Mouse (Mus musculus): ENCODE results near the gene Lama5. TPM values are rescaled to one million over a fixed set of nuclear protein-coding genes. Genes with fewer than 3 reads are reported as not detected.
"Not testable (repeated sequence)": the region's sequence is repeated elsewhere in the genome, so short reads cannot be mapped to it uniquely, and the experiment has no call there.

Lama5 gene
- total RNA-seq (2021): 10 to 100 TPM; 72.2 to 78.5 TPM
- long read RNA-seq, experiment 1, partial matches to known transcripts: 16 of 17 reads
- long read RNA-seq, experiment 1, other reads (novel, unspliced or antisense): 1 of 17 reads
- long read RNA-seq, experiment 2, partial matches to known transcripts: 10 of 11 reads
- long read RNA-seq, experiment 2, other reads (novel, unspliced or antisense): 1 of 11 reads

DNA sequence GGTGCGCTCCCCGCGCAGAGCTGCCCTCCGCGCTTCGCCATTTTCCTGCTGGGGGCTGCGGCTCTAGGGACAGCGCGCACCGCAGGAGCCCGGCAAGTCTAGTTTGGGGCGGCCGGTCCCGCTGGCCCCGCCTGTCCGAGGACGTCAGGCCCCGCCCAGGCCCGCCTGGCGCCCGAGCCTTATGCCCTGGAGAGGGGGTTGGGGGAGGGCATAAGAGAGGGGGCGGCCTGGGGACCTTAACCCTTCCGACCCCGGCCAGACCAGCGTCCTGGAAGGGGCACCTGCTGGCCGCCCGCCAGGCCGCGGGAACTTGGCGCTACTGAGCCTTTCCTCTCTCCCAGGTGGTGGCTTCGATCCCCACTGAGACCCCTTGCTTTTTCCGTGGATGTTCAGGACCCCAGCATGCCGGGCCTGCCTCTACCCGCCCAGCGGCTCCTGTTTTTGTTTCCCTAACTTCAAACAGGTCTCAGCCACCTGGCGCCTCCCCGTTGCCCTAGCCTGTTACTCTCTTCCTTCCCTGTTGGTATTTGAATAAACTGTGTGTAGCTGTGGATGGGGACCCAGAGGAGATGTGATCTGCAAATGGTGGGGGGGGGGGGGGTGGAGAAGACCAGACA lies at the start of gene Lama5:
Lama5 (minus strand) TSS at position 98 of the 617 bp plus-strand sequence.
- peak; percentile 78 to 84 for DNase-seq

DNA sequence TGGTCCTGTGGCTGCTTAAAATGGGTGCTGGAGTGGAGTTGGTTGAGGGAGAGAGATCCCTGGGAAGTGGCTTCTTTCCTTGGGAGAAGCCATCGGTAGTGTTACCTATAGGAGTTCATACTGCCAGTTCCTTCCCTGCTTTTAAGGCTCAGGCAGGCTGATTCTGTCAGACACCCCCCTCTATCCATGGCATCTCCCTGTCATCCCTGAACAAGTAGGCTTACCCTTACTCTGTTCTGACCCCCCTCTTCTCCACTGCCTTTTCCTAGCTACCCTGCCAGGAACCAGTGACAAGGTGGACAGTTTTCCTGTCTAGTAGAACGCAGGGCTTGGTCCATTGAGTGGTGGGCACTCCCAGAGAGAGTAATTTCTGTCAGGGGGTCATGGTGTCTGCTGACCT lies 48.9 kb upstream of the Lama5 start:
- DNase-seq: no peak

GRCm38 (mm10) chr2:180273394-180274244 lies 48.0 kb upstream of the Lama5 start, which contains the start of gene Cables2:
Cables2 (minus strand) TSS chr2:180273496.
- peak; percentile 92 to 97 for DNase-seq

GRCm38 (mm10) chr2:180272884-180273321 lies 47.2 kb upstream of the Lama5 start:
- no peak for DNase-seq

GRCm38 (mm10) chr2:180271804-180272395 lies 46.2 kb upstream of the Lama5 start:
- no peak for DNase-seq

DNA sequence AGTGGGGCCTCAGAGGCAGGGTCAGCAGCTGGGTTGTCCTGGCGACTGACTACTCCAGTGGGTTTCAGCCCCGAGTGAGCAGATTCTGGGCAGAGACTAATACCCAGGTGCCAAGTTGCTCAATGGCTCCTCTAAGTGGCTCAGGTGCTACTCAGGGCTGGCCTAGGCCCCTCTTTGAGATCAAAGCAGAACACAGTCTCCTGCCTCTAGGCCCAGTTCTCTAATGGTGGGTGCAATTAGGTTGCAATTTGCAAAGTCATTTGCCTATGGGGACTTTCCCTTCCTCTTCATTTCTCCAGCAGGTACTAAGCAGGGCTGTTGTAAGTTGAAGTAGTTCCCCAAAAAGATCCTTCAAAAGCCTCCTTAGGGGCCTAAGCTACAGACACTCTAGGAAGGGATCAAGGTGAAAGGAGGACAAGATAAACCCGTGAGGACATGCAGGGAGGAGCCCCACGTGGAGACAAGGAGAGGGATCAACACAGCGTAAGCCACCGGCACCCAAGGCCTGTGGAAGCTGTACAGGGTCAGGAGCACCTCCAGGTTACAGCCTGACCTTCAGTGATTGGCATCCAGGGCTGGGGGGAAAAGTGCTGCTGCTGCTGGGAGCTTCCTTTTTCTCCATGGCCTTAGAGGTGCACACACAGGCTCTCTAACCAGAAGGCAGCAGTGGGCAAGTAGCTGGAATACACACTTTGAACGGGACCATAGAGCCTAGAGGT lies 45.0 kb upstream of the Lama5 start:
- DNase-seq: no peak

DNA sequence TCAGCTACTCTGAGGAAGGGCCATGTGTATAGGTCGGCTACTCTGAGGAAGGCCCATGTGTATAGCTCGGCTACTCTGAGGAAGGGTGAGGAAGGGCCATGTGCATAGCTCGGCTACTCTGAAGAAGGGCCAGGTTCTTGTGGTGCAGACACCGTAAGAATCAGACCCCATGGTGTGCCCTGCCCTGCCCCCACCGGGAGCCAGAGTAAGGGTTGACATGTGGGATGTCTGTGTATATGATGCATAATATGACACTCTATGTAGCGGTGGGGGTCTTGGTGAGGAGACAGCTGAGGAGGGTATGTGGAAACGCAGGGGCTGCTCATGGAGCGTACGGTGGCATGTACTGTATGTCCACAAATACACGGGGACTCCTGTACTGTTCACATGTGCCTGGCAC lies 43.7 kb upstream of the Lama5 start:
- DNase-seq: no peak

- no peak for DNase-seq
Observed at GRCm38 (mm10) chr2:180267955-180268354, 42.3 kb upstream of the Lama5 start.

GRCm38 (mm10) chr2:180262891-180263290 lies 37.2 kb upstream of the Lama5 start:
- DNase-seq: no peak

DNA sequence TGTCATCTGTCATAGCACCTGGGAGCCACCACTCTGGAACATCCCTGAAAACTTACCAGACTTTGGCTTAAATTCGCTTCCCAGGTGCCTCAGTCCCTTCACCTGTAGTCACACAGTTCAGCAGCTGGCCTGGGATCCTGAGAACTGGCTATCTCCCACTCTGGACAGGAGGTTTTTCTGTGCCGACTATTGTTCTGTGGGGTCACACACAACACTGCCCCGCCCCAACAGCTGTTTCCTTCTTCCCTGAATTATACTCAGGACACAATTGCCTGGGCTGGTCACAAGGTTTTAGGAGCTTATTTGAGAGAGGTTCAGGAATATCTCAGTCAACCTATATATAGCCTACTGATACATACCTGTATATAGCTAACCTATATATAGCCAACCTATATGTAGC lies 36.8 kb upstream of the Lama5 start:
- DNase-seq: peak; percentile 62 to 77

DNA sequence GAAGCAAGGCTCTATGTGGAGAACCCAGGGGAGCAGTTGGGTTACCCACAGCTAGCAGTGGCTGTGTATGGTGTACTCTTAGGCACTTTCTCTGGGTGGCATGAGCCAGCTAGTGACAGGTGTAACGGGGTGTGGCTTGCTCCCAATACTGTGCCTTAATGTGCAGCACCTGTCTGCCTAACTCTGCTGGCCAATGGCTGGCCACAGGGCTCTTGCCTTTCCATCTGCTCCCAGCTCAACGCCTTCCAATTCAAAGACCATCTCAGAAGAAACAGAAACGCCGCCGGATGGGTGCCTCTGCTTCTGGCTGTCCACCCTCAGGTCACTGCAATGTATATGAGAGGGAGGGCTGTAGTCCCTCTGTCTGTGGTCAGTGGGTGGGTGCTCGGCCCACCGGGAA lies 36.2 kb upstream of the Lama5 start:
- no peak for DNase-seq

DNA sequence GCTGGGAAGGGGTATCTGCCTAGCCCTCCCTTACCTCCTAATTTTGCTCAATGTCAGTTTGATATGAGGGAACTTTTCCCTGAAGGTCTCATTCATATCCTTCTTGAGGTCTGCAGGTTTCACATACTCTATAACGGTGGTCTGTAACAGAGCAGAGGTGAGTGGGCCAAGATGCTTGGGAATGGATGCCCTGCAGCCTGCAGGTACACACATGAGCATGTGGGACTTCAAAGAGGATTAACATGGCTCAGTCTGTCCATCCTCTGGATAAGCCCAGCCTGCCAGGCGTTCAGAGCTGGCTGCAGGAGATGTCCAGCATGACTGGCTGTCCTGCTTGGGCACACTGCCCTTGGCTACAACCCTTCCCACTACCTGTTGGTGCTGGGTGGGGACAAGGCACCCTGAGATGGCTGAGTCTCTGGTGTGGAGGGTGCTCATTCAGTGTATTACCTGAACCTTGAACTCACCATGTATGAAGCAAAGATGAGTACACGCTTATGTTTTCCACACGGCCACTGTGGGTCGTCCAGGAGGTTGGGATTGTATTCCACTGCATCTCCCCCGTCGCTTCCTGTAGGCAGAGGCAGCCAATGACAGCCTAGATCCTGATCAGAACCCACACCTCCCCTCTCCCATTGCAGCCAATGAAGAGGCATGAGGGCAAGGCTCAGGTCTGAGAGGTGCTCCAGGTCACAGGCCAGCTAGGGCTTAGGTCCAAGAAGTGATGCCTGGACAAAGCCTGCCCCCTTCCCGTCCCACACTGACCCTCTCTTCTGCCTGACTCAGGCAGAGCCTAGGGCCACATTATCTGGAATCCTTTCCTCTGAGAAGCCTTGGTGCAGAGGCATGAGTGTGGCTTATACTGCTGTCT lies 35.2 kb upstream of the Lama5 start:
- no peak for DNase-seq

DNA sequence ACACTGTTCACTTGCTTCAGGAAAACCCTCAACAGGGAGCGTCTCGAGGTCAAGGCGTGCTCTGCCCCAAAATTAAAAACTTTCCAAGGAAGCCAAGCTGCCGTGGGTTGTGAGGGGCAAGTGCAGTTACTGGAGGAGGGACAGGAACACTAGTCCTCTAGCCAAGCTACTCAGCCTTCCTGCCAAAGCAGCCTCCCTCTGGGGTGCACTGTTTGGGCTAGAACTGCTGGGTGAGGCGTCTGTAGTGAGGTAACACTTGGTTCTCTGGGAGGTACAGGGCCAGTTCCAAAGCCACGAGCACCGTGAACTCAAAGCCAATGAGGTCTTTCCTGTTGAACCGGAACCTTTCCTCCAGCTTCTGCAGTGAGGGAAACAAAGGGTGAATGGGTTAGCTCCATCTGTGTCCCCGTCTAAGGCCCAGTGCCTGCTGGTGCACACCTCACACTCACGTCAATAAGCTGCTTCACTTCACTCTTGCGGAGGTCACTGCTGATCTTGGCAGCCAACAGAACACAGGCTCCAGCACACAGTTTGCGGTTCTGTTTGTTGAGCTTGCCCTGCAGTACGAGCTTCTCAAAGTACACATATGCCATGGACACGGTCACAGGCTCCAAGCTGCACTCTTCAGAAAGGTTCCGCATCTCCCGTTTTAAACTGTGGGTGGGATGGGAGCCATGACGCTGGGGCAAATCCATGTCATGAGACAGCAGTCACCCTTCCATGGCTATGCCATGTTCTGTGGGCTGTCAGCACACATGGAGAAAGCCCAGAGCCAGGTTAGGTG lies 34.4 kb upstream of the Lama5 start:
- DNase-seq: not testable (repeated sequence)

DNA sequence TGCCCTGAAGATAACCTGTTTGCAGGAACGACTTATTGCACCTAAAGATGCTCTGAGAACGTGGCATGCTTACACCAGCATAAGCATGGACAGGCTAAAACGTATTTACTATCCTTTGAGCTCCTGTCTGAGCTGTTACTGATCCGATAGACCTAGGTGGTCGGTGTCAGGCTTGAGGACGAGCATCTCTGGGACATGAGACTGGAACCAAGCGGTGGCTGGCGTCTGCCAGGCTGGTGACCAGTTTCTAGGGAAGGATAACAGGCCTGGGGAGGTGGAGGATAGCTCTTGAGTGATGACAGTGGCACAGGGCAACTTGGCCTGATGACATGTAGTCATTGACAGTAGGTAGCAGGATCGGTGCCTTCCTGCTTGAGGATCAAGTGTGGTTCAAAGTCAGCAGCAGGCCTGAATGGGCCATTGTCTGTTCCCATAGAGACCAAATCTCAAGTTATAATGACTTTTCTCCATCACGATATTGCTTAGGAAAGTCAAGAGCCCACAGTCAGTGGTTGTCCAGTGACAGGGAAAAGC lies 33.4 kb upstream of the Lama5 start:
- DNase-seq: not testable (repeated sequence)

GRCm38 (mm10) chr2:180257963-180258865 lies 32.6 kb upstream of the Lama5 start:
- no peak for DNase-seq

DNA sequence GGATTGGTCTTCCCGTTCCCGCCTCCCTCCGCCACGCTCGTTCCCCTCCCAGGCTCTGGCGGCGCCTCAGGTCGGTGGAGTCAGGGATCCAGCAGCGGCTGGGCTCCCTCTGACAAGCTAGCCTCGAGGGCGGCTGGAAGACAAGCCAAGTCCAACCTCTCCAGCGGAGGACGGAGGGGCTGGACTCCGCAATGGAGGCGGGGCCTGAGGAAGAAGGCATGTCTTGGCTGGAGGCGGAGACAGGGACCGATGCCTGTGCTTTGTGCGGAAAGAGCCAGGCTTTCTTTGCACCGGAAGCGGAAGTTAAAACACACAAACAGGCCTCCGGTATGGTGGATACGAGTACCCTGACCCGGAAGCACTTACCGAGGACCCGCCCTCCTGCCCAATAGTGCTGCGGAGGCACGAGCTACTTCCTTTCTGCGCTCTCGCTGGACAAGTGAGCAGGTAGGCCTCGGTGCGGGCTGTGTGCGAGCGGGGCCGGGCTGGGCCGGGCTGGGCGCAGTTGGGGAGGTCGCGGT lies 31.4 kb upstream of the Lama5 start, which contains the start of gene Rps21:
Rps21 (plus strand) TSS at position 377 of the 521 bp plus-strand sequence.
- DNase-seq: peak; percentile 98 to 100

GRCm38 (mm10) chr2:180256296-180257000 lies 30.8 kb upstream of the Lama5 start:
- no peak for DNase-seq

- no peak for DNase-seq
Observed at GRCm38 (mm10) chr2:180255701-180256100, 30.0 kb upstream of the Lama5 start.
